Mouse (Mus musculus): ENCODE measurements around the gene Gm47841.

DNA sequence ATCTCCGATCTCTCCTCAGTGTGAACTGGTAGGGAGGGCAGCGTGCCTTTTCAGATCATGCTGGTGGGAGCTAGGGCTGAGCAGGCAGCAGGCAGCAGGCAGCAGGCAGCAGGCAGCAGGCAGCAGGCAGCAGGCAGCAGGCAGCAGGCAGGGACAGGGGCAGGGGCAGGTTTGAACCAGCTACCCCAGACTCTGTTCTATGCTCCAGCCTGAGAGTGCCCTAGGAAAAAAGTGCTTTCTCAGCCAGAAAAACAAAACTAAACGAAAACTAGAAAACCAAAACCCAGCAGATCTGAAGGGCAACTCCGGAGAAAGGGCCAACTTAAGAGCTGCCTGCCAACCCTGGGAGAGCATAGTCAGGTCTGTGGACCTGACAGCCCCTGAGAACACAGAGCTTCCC lies 21.5 kb upstream of the Gm47841 start:
- TF ChIP-seq NRF1 (IDR thresholded peaks at IDR 0.05; ENCODE audit: insufficient read depth, low read depth, low read length, poor library complexity, severe bottlenecking) (no peak), EP300 (IDR thresholded peaks at IDR 0.05; ENCODE audit: low read depth in 1 of 2, low read length in 2 of 2) (no peak), GABPA (IDR thresholded peaks at IDR 0.05; ENCODE audit: low read depth, low read length) (no peak), RAD21 (IDR thresholded peaks at IDR 0.05; ENCODE audit: low read depth, low read length) (no peak), CTCF (IDR thresholded peaks at IDR 0.05 in 2 of 3, conservative IDR thresholded peaks at IDR 0.05 in 1 of 3; ENCODE audit: control insufficient read depth in 1 of 3, insufficient read depth in 1 of 3, low read depth in 2 of 3, low read length in 3 of 3, poor library complexity in 1 of 3, severe bottlenecking in 1 of 3) (no peak), POLR2A (IDR thresholded peaks at IDR 0.05; ENCODE audit: control insufficient read depth in 1 of 2, insufficient read depth in 1 of 2, low read depth in 1 of 2, low read length in 2 of 2, poor library complexity in 1 of 2) (no peak), ZKSCAN1 (IDR thresholded peaks at IDR 0.05; ENCODE audit: low read depth, low read length) (no peak), GATA1 (IDR thresholded peaks at IDR 0.05; ENCODE audit: low read depth, low read length) (no peak)
